Mouse (Mus musculus) megakaryocyte progenitor cell, adult 5-6 weeks (primary cell): ENCODE results near the gene Syap1. TPM values are rescaled to one million over a fixed set of nuclear protein-coding genes. Genes with fewer than 3 reads are reported as not detected.
"Not testable (repeated sequence)": the region's sequence is repeated elsewhere in the genome, so short reads cannot be mapped to it uniquely, and the experiment has no call there.

Source experiments
- ATAC-seq: replicated peaks from 2 replicates; pipeline ENCODE4 v1.8.0; 2016; ENCODE audit warnings: mild to moderate bottlenecking, moderate TSS enrichment, inconsistent platforms; ENCODE audit not compliant: poor library complexity
- total RNA-seq, 2 experiments: library from RNA; stranded (forward) in 1 of 2; stranded (reverse) in 1 of 2; fragments of 157-497, 149-512 nt in 1 of 2; fragments of 200-1000 nt in 1 of 2; gene quantifications; 2 replicates each; pipeline versions ENCODE4 v1.2.3 to v1.2.4; 2015 to 2017

Syap1 gene
- total RNA-seq (2015) (24.1 and 28.3 TPM in 2 replicates), total RNA-seq (2017) (40.3 and 45.7 TPM in 2 replicates)

DNA sequence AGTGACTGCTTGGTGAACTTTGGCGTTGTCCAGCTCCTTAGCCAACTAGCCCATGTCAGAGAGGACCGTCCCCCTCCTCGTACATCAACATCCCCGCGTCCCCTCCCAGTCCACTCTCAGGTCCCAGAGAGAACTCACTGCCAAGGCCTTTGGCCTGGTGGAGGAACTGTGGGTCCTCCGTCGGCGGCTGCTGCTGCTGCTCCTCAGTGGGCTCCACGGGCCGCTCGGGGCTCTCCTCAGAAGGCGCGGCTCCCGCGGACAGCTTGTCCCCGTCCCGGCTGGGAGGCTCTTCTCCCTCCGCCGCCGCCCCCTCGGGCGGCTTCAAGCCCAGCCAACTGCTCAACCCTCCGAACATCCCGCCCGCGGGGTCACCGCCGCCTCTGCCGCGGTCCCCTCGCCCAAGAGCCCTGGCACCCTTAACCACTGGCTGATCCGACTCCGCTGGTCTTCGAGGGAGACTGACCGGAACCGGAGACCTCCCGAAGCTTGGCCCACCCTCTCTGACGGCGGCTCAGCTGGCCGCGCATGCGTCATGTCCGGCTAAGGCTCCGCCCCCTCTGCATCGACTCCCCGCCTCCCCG, at the start of gene Syap1:
TSS of gene Syap1 (minus strand) at position 517 of the 581 bp plus-strand sequence.
- ATAC-seq: peak; percentile 99

DNA sequence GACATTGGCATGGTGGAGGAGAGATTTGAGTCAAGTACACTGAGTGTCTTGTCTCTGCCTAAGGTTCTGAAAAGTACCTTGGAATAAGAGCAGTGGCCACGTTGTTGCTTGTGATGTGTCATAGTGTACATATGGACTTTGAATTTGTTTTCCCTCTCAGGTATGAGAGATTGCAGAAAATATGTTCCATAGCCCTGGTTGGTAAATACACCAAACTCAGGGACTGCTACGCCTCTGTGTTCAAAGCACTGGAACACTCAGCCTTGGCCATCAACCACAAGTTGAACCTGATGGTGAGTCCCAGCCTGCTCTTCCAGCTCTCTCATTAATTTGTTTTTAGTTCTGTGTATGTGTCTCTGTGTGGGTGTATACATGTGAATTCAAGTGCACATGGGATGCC, 43.2 kb upstream of the Syap1 start:
- no peak for ATAC-seq

DNA sequence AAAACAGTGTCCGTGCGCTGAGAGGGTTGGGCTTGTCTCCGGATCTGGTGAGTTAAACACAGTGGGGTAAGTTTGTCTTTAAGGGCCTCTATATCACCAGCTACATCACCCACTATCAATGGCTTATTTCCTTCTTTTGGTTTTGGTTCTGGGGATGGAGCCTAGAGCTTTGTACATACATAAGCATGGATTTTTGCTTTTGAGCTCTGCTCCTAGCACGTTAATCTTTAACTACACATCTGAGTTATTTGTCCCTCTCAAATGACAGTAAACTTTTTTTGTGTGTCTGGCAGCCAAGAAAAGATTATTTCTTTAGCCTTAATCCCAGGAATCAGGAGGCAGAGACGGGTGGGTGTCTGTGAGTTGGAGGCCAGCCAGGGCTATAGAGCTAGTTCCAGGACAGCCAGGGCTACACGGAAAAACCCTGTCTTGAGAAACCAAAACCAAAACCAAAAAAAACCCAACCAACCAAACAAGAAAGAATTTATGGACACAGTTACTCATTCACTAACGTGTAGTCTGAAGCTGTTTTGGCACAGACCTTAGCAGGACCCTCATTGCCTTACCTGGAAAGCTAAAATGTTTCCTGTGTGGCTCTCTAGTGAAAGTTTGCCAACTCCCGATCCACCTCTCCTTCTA, 33.4 kb upstream of the Syap1 start:
- ATAC-seq: no peak

DNA sequence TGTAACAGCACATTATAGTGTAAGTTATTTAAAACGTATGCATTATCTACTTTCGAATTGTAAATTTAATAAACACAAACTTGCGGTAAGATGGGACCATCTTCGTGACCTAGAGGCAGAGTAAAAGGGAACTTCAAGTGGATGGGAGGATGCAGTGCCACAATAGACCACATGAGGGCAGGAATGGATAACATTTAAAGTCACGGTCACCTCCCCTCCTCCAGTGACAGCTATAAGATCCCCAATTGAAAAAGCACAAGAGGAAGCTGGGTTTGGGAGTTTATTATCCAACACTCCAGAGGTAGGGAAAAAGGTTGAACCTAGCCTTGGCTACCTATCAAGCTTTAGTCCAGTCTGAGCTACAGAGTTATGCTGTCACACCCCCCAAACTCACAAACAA, 27.4 kb upstream of the Syap1 start:
- peak; percentile 100 for ATAC-seq

DNA sequence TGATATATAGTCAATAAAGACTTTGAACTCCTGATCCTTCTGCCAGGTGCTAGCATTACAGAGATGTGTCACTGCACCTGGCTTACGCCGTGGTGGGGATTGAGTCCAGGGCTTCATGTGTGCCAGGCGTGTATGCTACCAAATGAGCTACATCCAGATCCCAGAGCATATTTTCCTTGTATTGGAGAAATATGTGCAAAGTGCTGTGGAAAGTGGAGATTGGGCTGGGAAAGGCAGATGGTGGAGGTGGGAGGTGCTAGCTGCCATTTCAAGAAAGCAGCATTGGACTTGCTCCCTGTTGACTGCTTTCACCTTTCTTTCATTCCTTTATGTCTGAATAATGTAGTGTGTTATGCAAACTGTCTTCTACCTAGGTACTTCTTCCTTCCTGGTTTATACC, 25.4 kb upstream of the Syap1 start:
- ATAC-seq: no peak

DNA sequence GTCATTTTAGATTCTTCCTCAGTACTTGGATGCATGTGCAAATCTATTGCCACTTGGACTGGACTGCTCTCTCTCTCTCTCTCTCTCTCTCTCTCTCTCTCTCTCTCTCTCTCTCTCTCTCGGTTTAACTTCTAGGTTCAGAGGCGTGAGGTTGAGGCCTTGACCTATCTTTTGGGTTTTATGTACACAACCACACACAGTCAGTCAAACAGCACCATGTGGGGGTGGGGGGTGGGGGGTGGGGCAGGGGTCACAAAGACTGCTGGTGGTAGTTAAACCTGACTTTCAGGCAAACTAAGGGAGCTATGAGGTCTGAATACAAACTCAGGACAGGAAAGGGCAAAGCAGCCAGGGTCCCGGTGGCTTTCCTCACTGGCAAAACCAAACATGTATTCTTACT, 19.3 kb upstream of the Syap1 start:
- ATAC-seq: no peak

DNA sequence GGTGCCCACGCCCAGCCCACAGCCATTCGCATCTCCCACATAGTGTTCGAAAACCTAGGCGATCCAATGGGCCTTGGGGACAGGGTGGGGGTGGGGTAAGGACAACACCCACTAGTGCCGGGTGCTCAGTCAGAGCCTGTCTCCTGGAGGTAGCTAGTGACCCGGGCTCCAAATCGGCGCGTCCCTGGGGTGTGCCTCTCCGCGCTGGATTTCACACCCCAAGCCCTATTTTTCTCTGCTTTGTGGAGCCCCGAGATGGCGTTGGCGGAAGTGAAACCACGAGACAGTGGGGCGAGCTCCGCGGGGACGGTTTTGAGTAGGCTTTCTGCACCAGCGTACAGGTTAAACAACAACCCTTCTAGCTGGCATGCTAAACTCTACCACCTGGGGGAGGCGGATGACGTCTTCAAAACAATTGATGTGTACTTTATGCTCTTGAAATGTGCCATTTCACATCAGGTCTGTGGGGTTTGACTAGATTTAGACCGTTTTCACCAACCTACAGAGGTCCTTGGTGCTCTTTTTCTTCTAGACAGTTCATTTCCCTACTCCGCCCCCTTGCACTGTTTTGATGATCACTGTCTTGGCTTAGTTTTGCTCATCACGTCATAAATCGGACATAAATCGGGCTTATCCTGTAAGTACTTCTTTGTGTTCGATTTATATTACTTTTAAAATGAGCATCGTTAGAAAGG, 13.9 kb upstream of the Syap1 start:
- peak; percentile 67 for ATAC-seq

DNA sequence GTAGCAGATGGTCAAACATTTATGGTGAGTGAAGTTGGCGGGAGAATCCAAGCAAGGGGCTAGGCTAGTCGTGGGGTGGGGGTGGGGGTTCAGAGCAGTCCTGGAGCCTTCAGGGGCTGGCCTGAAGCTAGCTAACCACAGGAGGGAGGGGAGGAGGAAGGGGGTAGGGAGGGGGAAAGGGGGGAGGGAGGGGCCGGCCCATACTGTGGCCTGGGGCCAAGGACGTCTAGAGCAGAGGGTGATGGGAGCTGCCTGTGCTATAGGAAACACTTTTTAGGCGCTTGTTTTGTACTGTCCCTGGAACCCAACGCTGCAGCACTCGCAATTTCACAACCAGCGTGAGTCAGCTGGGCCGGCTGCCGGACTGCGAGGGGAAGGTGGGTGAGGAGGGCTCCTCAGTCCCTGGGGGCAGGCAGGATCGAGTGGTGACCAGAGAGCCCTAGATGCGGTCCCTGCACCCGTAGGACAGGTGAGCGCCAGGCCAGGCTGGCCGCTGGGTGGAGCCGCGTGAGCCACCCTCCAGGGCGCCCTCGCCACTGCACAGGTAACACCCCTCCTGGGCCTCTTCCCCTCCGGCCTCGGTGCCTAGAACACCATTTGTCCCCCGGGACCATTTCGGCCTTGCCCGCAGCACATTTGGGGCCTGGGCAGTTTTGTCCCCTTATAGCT, 13.3 kb upstream of the Syap1 start:
- ATAC-seq: peak; percentile 81

DNA sequence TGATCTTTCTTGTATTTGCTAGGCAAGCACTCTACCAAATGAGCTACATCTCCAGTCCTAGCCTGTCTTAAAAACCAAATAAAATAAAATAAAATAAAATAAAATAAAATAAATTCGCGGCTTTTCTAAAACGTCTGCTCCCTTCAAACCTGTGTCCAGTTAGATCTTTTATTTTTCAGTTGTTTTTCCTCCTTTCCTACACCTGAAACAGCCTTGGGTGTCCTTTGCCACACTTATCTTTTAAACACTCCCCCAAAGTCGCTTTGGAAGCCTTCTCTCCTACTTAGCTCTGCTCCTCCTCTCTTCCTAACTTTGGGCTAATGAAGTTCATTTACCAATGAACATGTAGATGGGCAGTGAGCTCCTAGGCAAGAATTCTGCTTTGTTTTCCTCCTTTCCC, 12.7 kb upstream of the Syap1 start, which contains the start of gene Ctps2:
TSS of gene Ctps2 (plus strand) at position 301 of the 400 bp plus-strand sequence.
- 0 out of 2 replicates have a peak, but pooled peaks have one; percentile 1 for ATAC-seq

DNA sequence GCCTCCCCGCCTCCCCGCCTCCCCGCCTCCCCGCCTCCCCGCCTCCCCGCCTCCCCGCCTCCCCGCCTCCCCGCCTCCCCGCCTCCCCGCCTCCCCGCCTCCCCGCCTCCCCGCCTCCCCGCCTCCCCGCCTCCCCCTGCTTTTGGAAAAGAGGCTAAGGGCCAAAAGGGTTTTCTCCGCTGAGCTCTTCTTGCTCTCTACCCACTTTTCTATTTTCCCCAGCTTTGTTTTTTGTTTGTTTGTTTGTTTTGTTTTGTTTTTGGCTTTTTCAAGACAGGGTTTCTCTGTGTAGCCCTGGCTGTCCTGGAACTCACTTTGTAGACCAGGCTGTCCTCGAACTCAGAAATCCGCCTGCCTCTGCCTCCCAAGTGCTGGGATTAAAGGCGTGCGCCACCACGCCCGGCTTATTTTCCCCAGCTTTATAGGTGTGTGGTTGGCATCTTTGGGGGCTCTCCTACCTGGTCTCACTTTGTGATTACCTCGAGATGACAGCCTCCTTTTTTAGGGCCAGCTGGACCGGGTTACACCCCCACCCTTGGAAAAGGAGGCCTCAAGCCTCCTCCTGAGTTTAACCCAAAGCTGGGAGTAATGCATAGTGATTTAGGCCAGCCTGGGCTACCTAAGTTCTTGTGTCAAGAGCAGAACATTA, 452 bp upstream of the Syap1 start:
- ATAC-seq: not testable (repeated sequence)

DNA sequence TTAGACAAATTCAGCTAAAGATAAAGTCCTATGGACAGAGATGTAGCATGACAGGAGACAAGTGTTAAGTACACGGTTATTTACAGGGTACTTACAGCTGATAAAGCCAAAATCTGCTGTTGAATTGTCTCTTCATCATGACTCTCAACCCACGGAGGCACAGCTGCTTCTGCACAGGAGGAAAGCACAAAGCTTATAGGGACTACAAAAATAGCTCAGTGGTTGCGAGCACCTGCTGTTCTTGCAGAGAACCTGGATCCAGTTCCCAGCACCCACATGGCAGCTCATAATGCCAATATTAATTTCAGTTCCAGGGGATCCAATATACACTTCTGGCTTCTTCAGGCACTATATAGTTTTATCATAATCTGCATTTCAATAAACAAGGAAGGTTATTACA, 10.0 kb downstream of the Syap1 start:
- ATAC-seq: no peak

DNA sequence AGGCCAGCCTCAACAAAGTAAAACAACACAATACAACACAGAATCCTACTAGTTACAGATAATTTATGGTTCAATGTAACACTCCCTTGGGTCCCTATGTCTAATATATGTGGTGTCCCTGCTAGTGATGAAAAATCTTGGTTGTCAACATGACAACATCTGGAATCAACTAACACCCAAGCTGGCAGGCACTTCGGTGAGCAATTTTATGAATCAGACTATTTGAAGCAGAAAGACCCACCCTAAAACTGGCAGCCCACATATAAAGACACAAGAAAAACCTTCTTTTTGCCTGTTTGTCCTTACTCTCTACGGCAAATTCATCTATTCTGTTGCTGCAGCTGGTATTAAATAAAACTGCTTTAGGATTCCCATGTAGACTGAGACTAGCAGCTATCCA, 14.5 kb downstream of the Syap1 start:
- ATAC-seq: no peak

DNA sequence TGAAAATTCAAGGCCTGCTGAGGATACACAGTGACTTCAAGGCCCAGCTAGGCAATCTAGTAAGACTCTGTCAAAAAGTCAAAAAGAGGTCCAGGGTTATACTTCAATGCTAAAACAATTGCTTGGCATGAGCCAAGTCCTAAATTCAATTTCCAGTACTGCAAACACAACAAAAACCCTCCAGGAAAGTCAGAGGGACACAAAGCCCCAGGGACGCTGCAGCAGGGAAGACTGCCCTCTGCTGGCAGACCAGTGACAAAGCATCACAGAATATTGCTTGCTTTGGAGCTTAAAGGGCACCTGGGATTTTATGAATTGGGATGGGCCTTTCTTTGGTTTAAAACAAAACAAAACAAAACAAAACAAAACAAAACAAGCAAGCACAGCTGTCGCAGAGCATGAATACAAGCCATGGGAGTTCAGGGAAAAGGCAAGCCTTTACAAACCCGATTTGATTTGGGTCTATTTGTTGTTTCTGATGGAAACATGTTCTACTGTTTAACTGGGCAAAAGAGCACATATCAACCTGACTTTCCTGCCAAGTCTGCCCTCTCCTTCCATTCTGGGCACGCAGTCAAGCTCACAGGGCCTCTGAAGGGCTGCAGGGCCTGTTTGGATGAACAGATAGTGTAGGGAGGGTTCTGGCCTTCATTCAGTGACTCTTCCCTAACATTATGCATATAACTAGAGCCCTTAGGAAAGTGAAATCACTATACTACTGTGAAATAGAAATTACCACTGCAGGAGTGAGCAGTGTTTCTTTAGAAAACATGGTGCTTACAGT, 16.3 kb downstream of the Syap1 start:
- ATAC-seq: peak; percentile 83

DNA sequence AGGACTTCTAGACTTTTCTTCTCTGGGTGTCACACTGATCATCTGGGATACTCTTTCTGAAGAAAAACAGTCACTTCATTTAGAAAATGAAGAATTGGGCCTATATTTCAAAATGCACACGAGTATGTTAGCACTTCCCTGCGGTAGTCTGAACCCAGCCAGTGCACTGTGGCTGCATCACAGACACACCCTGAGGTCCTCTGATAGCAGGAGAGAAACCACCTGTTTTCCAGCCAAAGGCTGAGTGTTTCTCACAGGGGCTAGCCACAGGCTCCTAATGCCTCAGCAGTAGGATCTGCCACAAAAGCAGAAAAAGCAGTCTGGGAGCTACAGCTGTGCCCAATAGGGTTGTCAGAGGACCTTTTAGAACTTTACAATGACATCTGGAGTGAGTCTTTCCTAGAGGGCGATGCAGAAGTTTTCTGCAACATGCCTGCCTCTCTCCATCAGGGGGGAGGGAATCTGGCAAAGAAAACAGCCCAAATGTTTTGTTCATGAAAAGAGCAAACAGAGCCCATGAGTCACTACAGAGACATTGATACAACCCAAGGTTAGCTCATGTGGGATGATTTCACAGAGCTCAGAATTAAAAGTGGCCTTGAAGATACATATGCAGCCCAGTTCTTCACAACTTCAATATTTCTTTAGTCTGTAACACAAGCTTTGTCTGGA, 19.8 kb downstream of the Syap1 start:
- ATAC-seq: peak; percentile 83

DNA sequence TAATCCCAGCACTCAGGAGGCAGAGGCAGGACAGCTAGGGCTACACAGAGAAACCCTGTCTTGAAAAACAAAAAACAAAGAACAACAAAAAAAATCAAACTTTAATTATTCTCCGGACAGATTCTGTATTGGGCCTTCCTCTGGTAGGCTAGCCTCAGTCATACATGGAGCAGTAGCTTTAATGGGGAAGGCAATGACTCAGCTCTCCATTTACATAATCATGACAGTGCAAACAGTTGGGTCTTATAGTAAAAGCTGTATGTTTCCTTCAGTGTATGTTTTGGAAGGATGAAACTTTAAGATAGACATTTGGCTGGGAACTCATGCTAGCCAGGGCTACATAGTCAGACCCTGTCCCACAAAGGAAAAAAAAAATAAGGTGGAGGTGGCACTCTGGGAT, 39.6 kb downstream of the Syap1 start:
- peak; percentile 70 for ATAC-seq

DNA sequence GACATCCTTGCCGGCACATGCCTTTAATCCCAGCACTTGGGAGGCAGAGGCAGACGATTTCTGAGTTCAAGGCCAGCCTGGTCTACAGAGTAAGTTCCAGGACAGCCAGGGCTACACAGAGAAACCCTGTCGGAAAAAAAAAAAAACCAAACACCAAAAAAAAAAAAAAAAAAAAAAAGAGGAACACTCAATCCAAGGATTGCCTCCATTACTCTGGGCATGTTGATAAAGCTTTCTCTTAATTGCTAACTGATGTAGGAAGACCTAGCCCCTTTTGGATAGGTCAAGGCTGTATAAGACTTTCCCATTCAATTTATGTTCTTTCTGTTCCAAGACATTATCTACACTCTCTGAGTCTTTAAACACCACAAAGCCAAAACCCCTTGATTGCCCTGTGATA, 42.7 kb downstream of the Syap1 start:
- no peak for ATAC-seq

DNA sequence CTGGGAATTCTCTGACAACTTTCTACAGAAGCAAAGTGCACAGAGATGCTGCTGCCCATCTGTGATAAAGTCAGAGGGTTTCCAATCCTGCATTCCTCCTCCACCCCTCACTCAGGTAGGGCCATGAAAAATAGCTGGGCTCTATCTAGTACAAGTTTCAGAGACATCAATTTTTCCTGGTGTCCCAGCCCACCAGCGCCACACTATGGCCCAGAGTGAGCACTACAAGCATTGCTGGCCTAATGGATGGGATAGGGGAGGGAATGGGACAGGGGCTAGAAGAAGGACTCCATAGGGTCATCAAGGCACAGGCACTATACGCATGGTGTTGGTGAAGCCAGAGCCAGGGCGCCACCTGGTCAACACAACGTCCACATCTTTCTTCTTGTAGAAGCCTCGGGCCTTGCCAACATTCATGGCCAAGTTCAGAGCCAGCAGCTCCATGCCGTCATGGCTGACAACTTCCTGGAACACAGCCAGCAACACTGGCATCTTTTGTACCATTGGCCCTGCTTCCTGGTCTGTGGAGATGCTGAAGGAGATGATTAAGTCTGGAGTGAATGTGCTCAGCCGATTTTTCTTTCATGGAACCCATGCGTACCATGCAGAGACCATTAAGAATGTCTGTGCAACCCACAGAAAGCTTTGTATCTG, 43.7 kb downstream of the Syap1 start:
- 0 out of 2 replicates have a peak, but pooled peaks have one; percentile 26 for ATAC-seq

DNA sequence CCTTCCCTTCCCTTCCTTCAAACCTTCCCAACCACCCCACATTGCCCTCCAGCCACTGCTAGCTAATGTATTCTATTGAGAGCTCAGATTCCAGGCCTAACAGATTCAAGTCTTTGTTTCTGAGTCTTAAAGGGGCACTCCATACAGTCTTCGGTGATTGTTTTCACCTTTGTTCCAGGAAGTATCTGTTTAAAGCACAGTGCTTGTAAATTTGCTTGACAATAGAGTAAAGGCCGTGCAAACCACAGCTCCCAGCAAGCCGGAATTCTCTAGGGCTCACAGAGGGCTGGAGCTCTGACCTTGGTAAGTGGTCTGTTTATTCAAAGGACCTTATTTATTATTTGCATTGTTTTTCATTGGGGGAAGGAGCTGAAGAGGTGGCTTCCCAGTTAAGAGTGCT, 56.1 kb downstream of the Syap1 start:
- ATAC-seq: no peak

DNA sequence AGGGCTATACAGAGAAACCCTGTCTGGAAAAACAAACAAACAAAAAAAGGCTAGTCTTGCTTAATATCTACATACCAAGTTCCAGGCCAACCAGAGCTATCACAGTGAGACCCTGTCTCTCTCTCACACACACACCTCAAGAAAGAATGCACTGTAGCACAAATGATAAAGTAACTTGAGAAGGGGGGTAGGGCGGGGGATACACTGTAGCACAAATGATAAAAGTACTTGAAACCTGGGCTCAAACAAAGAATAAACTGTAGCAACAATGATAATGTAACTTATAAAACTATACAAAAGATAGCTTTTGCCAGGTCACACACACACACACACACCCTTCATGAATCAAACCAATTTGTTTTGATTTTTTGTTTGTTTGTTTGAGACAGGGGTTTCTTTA, 56.7 kb downstream of the Syap1 start:
- peak; percentile 42 for ATAC-seq
